Mouse (Mus musculus) neural tube, postnatal 0 days (tissue): ENCODE results near the gene Adprhl2. TPM values are rescaled to one million over a fixed set of nuclear protein-coding genes. Genes with fewer than 3 reads are reported as not detected.

Experiments used
- polyA plus RNA-seq: library from polyadenylated mRNA; unstranded; fragments of >200 nt; fragmentation: Nextera tagmentation; extraction: Ambion mirVana; gene quantifications from 2 replicates; pipeline ENCODE4 v1.2.1, GENCODE M21; 2015

Adprhl2 gene
- 61.4 and 65.5 TPM in 2 replicates for polyA plus RNA-seq

DNA sequence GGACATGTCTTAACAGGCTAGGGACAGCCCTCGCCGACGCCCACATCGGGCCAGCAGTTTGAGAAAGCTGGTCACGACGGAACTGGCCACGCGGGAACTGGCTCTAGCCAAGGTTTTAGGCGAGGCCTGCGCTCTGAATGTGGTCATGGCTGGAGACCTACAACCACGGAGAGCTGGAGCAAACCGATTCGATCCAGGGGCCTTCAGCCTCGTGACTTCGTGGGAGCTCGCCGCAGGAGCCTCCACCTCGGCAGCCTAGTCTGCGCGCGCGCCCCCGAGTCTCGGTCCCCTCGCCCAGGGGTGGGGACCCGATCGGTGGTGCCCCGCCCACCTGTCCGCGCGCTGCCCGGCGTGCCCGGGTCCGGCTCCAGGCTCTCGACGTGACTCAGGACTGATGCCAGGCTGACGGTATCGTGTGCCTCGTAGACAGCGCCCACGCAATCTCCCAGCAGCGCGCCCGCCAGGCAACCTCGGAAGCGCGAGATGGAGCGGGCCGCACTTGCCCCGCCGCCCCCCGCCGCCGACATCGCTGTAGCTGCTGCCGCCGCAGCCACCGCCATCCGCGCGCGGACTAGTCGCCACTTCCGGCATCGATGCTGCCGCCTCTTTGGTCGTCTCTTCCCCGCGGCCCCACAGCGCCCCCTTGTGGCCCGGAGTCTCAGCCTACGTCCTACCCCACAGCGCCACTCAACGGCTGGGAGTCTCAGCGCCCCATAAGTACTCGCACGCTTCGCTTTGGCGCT, at the start of gene Adprhl2:
TSS of gene Adprhl2 (minus strand) at position 593 of the 743 bp plus-strand sequence.

DNA sequence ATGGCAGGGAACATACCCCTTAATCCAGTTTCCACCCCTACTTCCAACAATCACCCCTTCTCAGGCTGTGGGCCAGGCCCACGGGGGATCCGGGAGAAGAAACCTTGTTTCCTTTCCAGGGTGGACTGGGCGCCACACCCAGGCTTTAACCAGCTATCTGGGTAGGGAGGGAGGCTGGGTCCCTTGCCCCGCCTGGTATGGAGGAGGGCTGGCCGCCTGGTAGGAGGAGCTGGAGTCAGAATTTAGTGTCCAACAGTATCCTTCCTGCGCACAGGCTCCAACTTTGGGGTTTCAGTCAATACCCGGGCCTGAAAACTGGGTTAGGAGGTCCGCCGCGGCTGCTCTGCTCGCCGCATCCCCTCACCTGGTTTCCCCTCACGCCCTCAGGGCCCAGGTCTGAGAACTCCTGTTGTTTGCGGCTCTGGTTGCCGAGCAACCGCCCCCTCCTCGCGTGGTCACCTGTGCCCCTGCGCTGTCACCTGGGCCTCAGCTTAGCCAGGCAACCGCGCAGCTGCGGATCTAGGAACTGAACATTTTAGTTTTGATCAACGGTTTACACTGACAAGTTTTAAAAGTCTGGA, 3.9 kb upstream of the Adprhl2 start, which contains the start of gene Tekt2:
TSS of gene Tekt2 (minus strand) at position 408 of the 581 bp plus-strand sequence.

DNA sequence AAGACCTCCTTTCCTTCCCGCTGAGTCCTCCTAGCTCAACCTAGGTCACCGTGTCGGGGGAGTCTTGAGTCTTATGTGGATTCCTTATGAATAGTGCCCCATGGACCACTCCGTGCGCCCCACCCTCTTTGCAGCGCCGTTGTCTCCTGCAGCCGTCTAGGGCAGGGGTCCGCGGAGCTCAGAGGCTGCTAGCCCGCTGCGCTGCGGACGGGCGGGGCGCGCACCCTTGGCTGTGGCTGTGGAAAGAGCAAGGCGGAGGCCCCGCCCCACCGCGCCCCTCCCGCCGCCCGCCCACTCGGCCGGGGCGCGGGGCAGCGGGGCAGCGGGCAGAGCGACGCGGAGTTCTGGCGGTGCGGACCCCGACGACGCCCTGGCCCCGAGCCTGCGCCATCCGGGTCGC, 35.0 kb downstream of the Adprhl2 start, which contains the start of gene Col8a2:
TSS of gene Col8a2 (plus strand) at position 302 of the 400 bp plus-strand sequence.

Other genes starting within 250 kb of the Adprhl2 start
- gene Lsm10, start 225.1 kb downstream of the Adprhl2 start, polyA plus RNA-seq = 43.2 and 47.8 TPM in 2 replicates
- 19.1 and 20.2 TPM in 2 replicates for gene Stk40, start 217.7 kb downstream of the Adprhl2 start, polyA plus RNA-seq
- 16.1 and 18.8 TPM in 2 replicates for gene Eva1b, start 174.0 kb downstream of the Adprhl2 start, polyA plus RNA-seq
- 2.2 and 2.5 TPM in 2 replicates for gene Sh3d21, start 158.2 kb downstream of the Adprhl2 start, polyA plus RNA-seq
- gene Thrap3, start 118.9 kb downstream of the Adprhl2 start, polyA plus RNA-seq = 92.2 and 93.3 TPM in 2 replicates
- 66.0 and 69.6 TPM in 2 replicates for gene Map7d1, start 65.4 kb downstream of the Adprhl2 start, polyA plus RNA-seq
- gene Trappc3, start 59.4 kb downstream of the Adprhl2 start, polyA plus RNA-seq = 184 and 191 TPM in 2 replicates
- 5.4 and 8.0 TPM in 2 replicates for gene Col8a2, start 34.9 kb downstream of the Adprhl2 start, polyA plus RNA-seq
- 10.2 and 10.3 TPM in 2 replicates for gene Tekt2, start 4.0 kb upstream of the Adprhl2 start, polyA plus RNA-seq
- gene Ago3, start 107.9 kb upstream of the Adprhl2 start, polyA plus RNA-seq = 11.9 and 12.7 TPM in 2 replicates
- 6.5 and 8.2 TPM in 2 replicates for gene Ago1, start 146.9 kb upstream of the Adprhl2 start, polyA plus RNA-seq
- 3.3 and 4.0 TPM in 2 replicates for gene Ago4, start 211.8 kb upstream of the Adprhl2 start, polyA plus RNA-seq
- gene Clspn, start 235.2 kb upstream of the Adprhl2 start, polyA plus RNA-seq = 2.6 and 3.2 TPM in 2 replicates